Mouse (Mus musculus) limb, embryonic 11.5 days (tissue): ENCODE results near the gene Zfp628. TPM values are rescaled to one million over a fixed set of nuclear protein-coding genes. Genes with fewer than 3 reads are reported as not detected.

ENCODE experiments used
- ATAC-seq: fragments of 200-750 bp; cut with Nextera tagmentation; 2 replicates; pipeline ENCODE4 v1.8.0; 2017; ENCODE audit warnings: low read depth; ENCODE audit not compliant: insufficient number of reproducible peaks, low FRiP score, low TSS enrichment
- DNase-seq: peaks from one replicate; pipeline ENCODE4 v3.0.0-alpha.2; 2015; ENCODE audit warnings: low spot score
- H3K27ac ChIP-seq: fragments of 300-500 bp; sonication (generic); replicated peaks from 2 replicates; pipeline ENCODE4 v1.5.1; 2014; ENCODE audit warnings: low read depth, mild to moderate bottlenecking, low read length
- H3K27me3 ChIP-seq: fragments of 300-500 bp; sonication (generic); 2 replicates; pipeline ENCODE4 v1.6.1; 2014; ENCODE audit warnings: mild to moderate bottlenecking, low read length, mixed read lengths; ENCODE audit not compliant: control insufficient read depth, insufficient read depth
- H3K36me3 ChIP-seq: fragments of 300-500 bp; sonication (generic); 2 replicates; pipeline ENCODE4 v1.6.1; 2014; ENCODE audit warnings: mild to moderate bottlenecking, low read length, moderate library complexity, mixed read lengths; ENCODE audit not compliant: control insufficient read depth, insufficient read depth
- H3K4me1 ChIP-seq: fragments of 300-500 bp; sonication (generic); 2 replicates; pipeline ENCODE4 v1.6.1; 2014; ENCODE audit warnings: low read length, mixed read lengths; ENCODE audit not compliant: control insufficient read depth, insufficient read depth
- H3K4me2 ChIP-seq: fragments of 300-500 bp; sonication (generic); 2 replicates; pipeline ENCODE4 v1.6.1; 2014; ENCODE audit warnings: low read depth, mild to moderate bottlenecking, moderate library complexity; ENCODE audit not compliant: severe bottlenecking
- H3K4me3 ChIP-seq: fragments of 300-500 bp; sonication (generic); 2 replicates; pipeline ENCODE4 v1.5.1; 2014; ENCODE audit warnings: low read depth, low read length
- H3K9ac ChIP-seq: fragments of 300-500 bp; sonication (generic); 2 replicates; pipeline ENCODE4 v1.6.1; 2014; ENCODE audit warnings: mild to moderate bottlenecking, low read length
- H3K9me3 ChIP-seq: fragments of 300-500 bp; sonication (generic); 2 replicates; pipeline ENCODE4 v1.6.1; 2016; ENCODE audit warnings: low read length; ENCODE audit not compliant: control insufficient read depth
- WGBS: fragments of 180-500 bp; shearing (Covaris S2); extraction: QIAGEN DNeasy Blood & Tissue Kit; methylation state at CpG from one replicate; pipeline ENCODE4 v1.1.7; 2014; 5-methylcytosine and 5-hydroxymethylcytosine counted together
- polyA plus RNA-seq: library from polyadenylated mRNA; unstranded; fragments of >200 nt; fragmentation: Nextera tagmentation; extraction: Ambion mirVana; gene quantifications from 2 replicates; pipeline ENCODE4 v1.2.1, GENCODE M21; 2014

Zfp628 gene
- polyA plus RNA-seq, 1 experiment from 2014 or later: 3.8 TPM

GRCm38 (mm10) chr7:4957361-4957760 is 42.3 kb downstream of the Zfp628 start:
- ATAC-seq (no peak), DNase-seq (no peak)
- no peaks in the 10 kb centered on the region; the same call in 1 of the 2 replicates for H3K9me3 ChIP-seq
- H3K27me3 ChIP-seq: no peaks in the 10 kb centered on the region
- no peaks in the 10 kb centered on the region for H3K36me3 ChIP-seq
- H3K27ac ChIP-seq: no peak overlapping the region
- no peaks in the 10 kb centered on the region for H3K4me1 ChIP-seq
- H3K9ac ChIP-seq: no peak overlapping the region
- 83% methylated on average over 10 of the region's 10 CpGs for WGBS
- H3K4me2 ChIP-seq: no peak overlapping the region
- no peak overlapping the region for H3K4me3 ChIP-seq

GRCm38 (mm10) chr7:4963527-4963926 is 48.5 kb downstream of the Zfp628 start:
- Histone ChIP-seq H3K4me1 (no peaks in the 10 kb centered on the region), H3K36me3 (no peaks in the 10 kb centered on the region), H3K9ac (no peak overlapping the region), H3K4me3 (no peak overlapping the region), H3K27ac (no peak overlapping the region), H3K27me3 (no peaks in the 10 kb centered on the region), H3K4me2 (no peak overlapping the region), H3K9me3 (no peaks in the 10 kb centered on the region)
- ATAC-seq (no peak), DNase-seq (no peak)
- 77% methylated on average over 5 of the region's 5 CpGs for WGBS

- H3K9ac ChIP-seq: no peak within 1 kb of the TSS
- H3K4me2 ChIP-seq: no peak within 1 kb of the TSS
- H3K9me3 ChIP-seq: no peaks in the 10 kb centered on the region
- WGBS: 6% methylated on average over 10 of the region's 10 CpGs
- peak; percentile 70 for DNase-seq
- no peaks in the 10 kb centered on the region for H3K27me3 ChIP-seq
- peak; percentile 82 for ATAC-seq
- H3K27ac ChIP-seq: no peak within 1 kb of the TSS
- H3K4me3 ChIP-seq: no peak within 1 kb of the TSS
- H3K4me1 ChIP-seq: no peaks in the 10 kb centered on the region
- H3K36me3 ChIP-seq: no peaks in the 10 kb centered on the region
These were observed 49.3 kb downstream of the Zfp628 start, which contains the start of gene Sbk2 for GRCm38 (mm10) chr7:4964272-4964671. TSS of gene Sbk2 (minus strand) at chr7:4964406.

- Histone ChIP-seq H3K4me2 (no peak overlapping the region), H3K9me3 (no peaks in the 10 kb centered on the region), H3K36me3 (no peaks in the 10 kb centered on the region), H3K4me3 (no peak overlapping the region), H3K9ac (no peak overlapping the region), H3K27ac (no peak overlapping the region), H3K27me3 (no peaks in the 10 kb centered on the region), H3K4me1 (no peaks in the 10 kb centered on the region)
- DNase-seq (no peak), ATAC-seq (no peak)
- 87% methylated on average over 5 of the region's 5 CpGs for WGBS
These were observed 50.0 kb downstream of the Zfp628 start for GRCm38 (mm10) chr7:4964988-4965387.

- no peaks in the 10 kb centered on the region for H3K4me1 ChIP-seq
- no peak within 1 kb of the TSS for H3K4me3 ChIP-seq
- DNase-seq: no peak
- no peaks in the 10 kb centered on the region for H3K27me3 ChIP-seq
- 51% methylated on average over 6 of the region's 6 CpGs for WGBS
- no peaks in the 10 kb centered on the region for H3K9me3 ChIP-seq
- no peak within 1 kb of the TSS for H3K9ac ChIP-seq
- no peak within 1 kb of the TSS for H3K4me2 ChIP-seq
- H3K36me3 ChIP-seq: no peaks in the 10 kb centered on the region
- no peak for ATAC-seq
- no peak within 1 kb of the TSS for H3K27ac ChIP-seq
These were observed 56.1 kb downstream of the Zfp628 start, which contains the start of gene Sbk3 for GRCm38 (mm10) chr7:4971068-4971467. TSS of gene Sbk3 (minus strand) at chr7:4971168.

Other genes starting within 250 kb of the Zfp628 start
- 104 and 112 TPM in 2 replicates for gene Hspbp1, start 230.1 kb upstream of the Zfp628 start, polyA plus RNA-seq
- 1.7 and 2.5 TPM in 2 replicates for gene Brsk1, start 224.6 kb upstream of the Zfp628 start, polyA plus RNA-seq
- gene Tmem150b, start 190.0 kb upstream of the Zfp628 start, polyA plus RNA-seq: 0.16 and 0.19 TPM in 2 replicates
- 76.2 and 80.5 TPM in 2 replicates for gene Kmt5c, start 175.1 kb upstream of the Zfp628 start, polyA plus RNA-seq
- gene Cox6b2, start 162.1 kb upstream of the Zfp628 start, polyA plus RNA-seq: 36.9 and 38.4 TPM in 2 replicates
- not detected in 2 replicates for gene Fam71e2, start 143.9 kb upstream of the Zfp628 start, polyA plus RNA-seq
- not detected in 2 replicates for gene Il11, start 132.4 kb upstream of the Zfp628 start, polyA plus RNA-seq
- gene Tmem190, start 132.3 kb upstream of the Zfp628 start, polyA plus RNA-seq: 0.41 TPM in 1 of 2 replicates, not detected in the other
- 2.1 and 2.6 TPM in 2 replicates for gene Tmem238, start 125.6 kb upstream of the Zfp628 start, polyA plus RNA-seq
- 266 and 269 TPM in 2 replicates for gene Rpl28, start 122.3 kb upstream of the Zfp628 start, polyA plus RNA-seq
- gene Ube2s, start 102.6 kb upstream of the Zfp628 start, polyA plus RNA-seq: 527 and 540 TPM in 2 replicates
- gene Shisa7, start 70.5 kb upstream of the Zfp628 start, polyA plus RNA-seq: 0.20 and 0.44 TPM in 2 replicates
- 2.8 and 3.5 TPM in 2 replicates for gene Isoc2b, start 45.0 kb upstream of the Zfp628 start, polyA plus RNA-seq
- 0.63 and 0.84 TPM in 2 replicates for gene Isoc2a, start 38.1 kb upstream of the Zfp628 start, polyA plus RNA-seq
- not detected in 2 replicates for gene Gm36210, start 8.7 kb upstream of the Zfp628 start, polyA plus RNA-seq
- gene Nat14, start 6.8 kb downstream of the Zfp628 start, polyA plus RNA-seq: 1.9 and 2.9 TPM in 2 replicates
- gene Ssc5d, start 10.6 kb downstream of the Zfp628 start, polyA plus RNA-seq: 1.7 and 1.9 TPM in 2 replicates
- gene Sbk2, start 49.2 kb downstream of the Zfp628 start, polyA plus RNA-seq: 0.08 and 0.18 TPM in 2 replicates
- 0.04 TPM in 1 of 2 replicates, not detected in the other for gene Sbk3, start 56.0 kb downstream of the Zfp628 start, polyA plus RNA-seq
- gene Zfp579, start 80.9 kb downstream of the Zfp628 start, polyA plus RNA-seq: 33.3 and 39.2 TPM in 2 replicates
- 9.3 and 9.6 TPM in 2 replicates for gene Zfp524, start 99.2 kb downstream of the Zfp628 start, polyA plus RNA-seq
- gene Fiz1, start 99.5 kb downstream of the Zfp628 start, polyA plus RNA-seq: 51.1 and 52.6 TPM in 2 replicates
- gene Gm44973, start 100.3 kb downstream of the Zfp628 start, polyA plus RNA-seq: 0.45 and 1.4 TPM in 2 replicates
- gene Zfp865, start 105.2 kb downstream of the Zfp628 start, polyA plus RNA-seq: 7.5 and 8.2 TPM in 2 replicates
- 12.5 and 14.4 TPM in 2 replicates for gene Ccdc106, start 105.3 kb downstream of the Zfp628 start, polyA plus RNA-seq
- gene 4632433K11Rik, start 118.9 kb downstream of the Zfp628 start, polyA plus RNA-seq: not detected in 2 replicates
- gene Zfp784, start 123.2 kb downstream of the Zfp628 start, polyA plus RNA-seq: 2.7 and 4.1 TPM in 2 replicates
- gene Zfp580, start 136.3 kb downstream of the Zfp628 start, polyA plus RNA-seq: 31.8 and 32.9 TPM in 2 replicates
- gene U2af2, start 146.9 kb downstream of the Zfp628 start, polyA plus RNA-seq: 193 and 203 TPM in 2 replicates
- gene Epn1, start 165.0 kb downstream of the Zfp628 start, polyA plus RNA-seq: 60.1 and 62.2 TPM in 2 replicates
- gene Rfpl4, start 201.7 kb downstream of the Zfp628 start, polyA plus RNA-seq: not detected in 2 replicates
- gene Rasl2-9, start 210.7 kb downstream of the Zfp628 start, polyA plus RNA-seq: 0.29 TPM in 1 of 2 replicates, not detected in the other
- 0.01 TPM in 1 of 2 replicates, not detected in the other for gene Vmn1r55, start 234.5 kb downstream of the Zfp628 start, polyA plus RNA-seq